Mouse (Mus musculus) mammary gland, adult 2 months (tissue): ENCODE data around the gene Lrp5. TPM values are rescaled to one million over a fixed set of nuclear protein-coding genes. Genes with fewer than 3 reads are reported as not detected.

ENCODE experiments used
- polyA plus RNA-seq: library from polyadenylated mRNA; depleted of rRNA; stranded (reverse); fragments of >200 nt; gene quantifications from 2 replicates; pipeline ENCODE4 v1.2.3, GENCODE M21; 2012; ENCODE audit warnings: low replicate concordance; rRNA removed

Lrp5 gene
- 40.5 and 58.6 TPM in 2 replicates for polyA plus RNA-seq

GRCm38 (mm10) chr19:3686215-3686894 lies at the start of gene Lrp5:
Lrp5 (minus strand) TSS chr19:3686564.

GRCm38 (mm10) chr19:3708078-3709012 lies 22.0 kb upstream of the Lrp5 start, which contains the start of gene 1810055G02Rik:
1810055G02Rik (plus strand) TSS chr19:3708293.

GRCm38 (mm10) chr19:3575632-3576384 lies 110.6 kb downstream of the Lrp5 start, which contains the start of gene Ppp6r3:
Ppp6r3 (minus strand) TSS chr19:3575749.

Other genes starting within 250 kb of the Lrp5 start
- gene Ppp6r3, start 110.8 kb downstream of the Lrp5 start, polyA plus RNA-seq = 39.5 and 51.1 TPM in 2 replicates
- 44.8 and 45.6 TPM in 2 replicates for gene 1810055G02Rik, start 21.7 kb upstream of the Lrp5 start, polyA plus RNA-seq
- 13.7 and 17.2 TPM in 2 replicates for gene Kmt5b, start 80.9 kb upstream of the Lrp5 start, polyA plus RNA-seq
- gene Chka, start 165.2 kb upstream of the Lrp5 start, polyA plus RNA-seq = 31.2 and 33.9 TPM in 2 replicates
- gene Tcirg1, start 220.6 kb upstream of the Lrp5 start, polyA plus RNA-seq = 218 and 220 TPM in 2 replicates
- 276 and 363 TPM in 2 replicates for gene Ndufs8, start 226.2 kb upstream of the Lrp5 start, polyA plus RNA-seq
- 13.0 and 17.1 TPM in 2 replicates for gene Aldh3b1, start 243.2 kb upstream of the Lrp5 start, polyA plus RNA-seq
- 307 and 435 TPM in 2 replicates for gene Unc93b1, start 248.6 kb upstream of the Lrp5 start, polyA plus RNA-seq